Mouse (Mus musculus) neural tube, embryonic 14.5 days (tissue): ENCODE results near the gene Gk2. TPM values are rescaled to one million over a fixed set of nuclear protein-coding genes. Genes with fewer than 3 reads are reported as not detected.

Experiments
- ATAC-seq: fragments of 200-750 bp; cut with Nextera tagmentation; 2 replicates; pipeline ENCODE4 v1.8.0; 2017; ENCODE audit warnings: low read depth, mild to moderate bottlenecking, moderate TSS enrichment, moderate library complexity
- H3K27ac ChIP-seq: fragments of 300-500 bp; sonication (generic); 2 replicates; pipeline ENCODE4 v1.5.1; 2014; ENCODE audit warnings: low read depth, mild to moderate bottlenecking, control low read depth, low read length, moderate library complexity, mixed read lengths
- H3K27me3 ChIP-seq: fragments of 300-500 bp; sonication (generic); 2 replicates; pipeline ENCODE4 v1.6.1; 2014; ENCODE audit warnings: low read length; ENCODE audit not compliant: control insufficient read depth, insufficient read depth
- H3K36me3 ChIP-seq: fragments of 300-500 bp; sonication (generic); 2 replicates; pipeline ENCODE4 v1.6.1; 2014; ENCODE audit warnings: low read length, mixed read lengths; ENCODE audit not compliant: control insufficient read depth, insufficient read depth
- H3K4me1 ChIP-seq: fragments of 300-500 bp; sonication (generic); 2 replicates; pipeline ENCODE4 v1.6.1; 2014; ENCODE audit warnings: low read length; ENCODE audit not compliant: control insufficient read depth, insufficient read depth
- H3K4me2 ChIP-seq: fragments of 300-500 bp; sonication (generic); 2 replicates; pipeline ENCODE4 v1.6.1; 2014; ENCODE audit warnings: mild to moderate bottlenecking, low read depth, low read length, control low read depth
- H3K4me3 ChIP-seq: fragments of 300-500 bp; sonication (generic); 2 replicates; pipeline ENCODE4 v1.5.1; 2014; ENCODE audit warnings: low read depth, low read length, control low read depth, mixed read lengths
- H3K9ac ChIP-seq: fragments of 300-500 bp; sonication (generic); replicated peaks from 2 replicates; pipeline ENCODE4 v1.6.1; 2014; ENCODE audit warnings: low read depth, mild to moderate bottlenecking, control low read depth, low read length, mixed read lengths
- H3K9me3 ChIP-seq: fragments of 300-500 bp; sonication (generic); 2 replicates; pipeline ENCODE4 v1.6.1; 2016; ENCODE audit warnings: low read length; ENCODE audit not compliant: control insufficient read depth
- WGBS: fragments of 180-500 bp; shearing (Covaris S2); extraction: QIAGEN DNeasy Blood & Tissue Kit; methylation state at CpG from one replicate; pipeline ENCODE4 v1.1.7; 2014; 5-methylcytosine and 5-hydroxymethylcytosine counted together
- polyA plus RNA-seq: library from polyadenylated mRNA; unstranded; fragments of >200 nt; fragmentation: Nextera tagmentation; extraction: Ambion mirVana; gene quantifications from 2 replicates; pipeline ENCODE4 v1.2.1, GENCODE M21; 2014

Gene Gk2
- polyA plus RNA-seq, 1 experiment from 2014 or later = not detected

- 24% methylated on average over 6 of the region's 6 CpGs for WGBS
- ATAC-seq = 0 out of 2 replicates have a peak, but pooled peaks have one; percentile 42
- H3K4me3 ChIP-seq = no peak overlapping the region
- no peak overlapping the region for H3K4me2 ChIP-seq
- 0 out of 2 replicates have a peak, but pooled peaks cover 4% of the 10 kb centered on the region for H3K4me1 ChIP-seq
- no peaks in the 10 kb centered on the region for H3K9me3 ChIP-seq
- H3K9ac ChIP-seq = no peak overlapping the region
- H3K36me3 ChIP-seq = no peaks in the 10 kb centered on the region
- H3K27ac ChIP-seq = peak overlapping the region; percentile 48; the same call in 1 of the 2 replicates
- H3K27me3 ChIP-seq = no peaks in the 10 kb centered on the region
Observed at GRCm38 (mm10) chr5:97410190-97410589, 46.6 kb downstream of the Gk2 start.

GRCm38 (mm10) chr5:97409234-97409704 lies 47.6 kb downstream of the Gk2 start:
- Histone ChIP-seq H3K4me1 (0 out of 2 replicates have a peak, but pooled peaks cover 4% of the 10 kb centered on the region), H3K27me3 (no peaks in the 10 kb centered on the region), H3K4me3 (no peak overlapping the region), H3K9ac (no peak overlapping the region), H3K4me2 (no peak overlapping the region), H3K9me3 (no peaks in the 10 kb centered on the region), H3K36me3 (no peaks in the 10 kb centered on the region), H3K27ac (0 out of 2 replicates have a peak overlapping the region, but pooled peaks have one; percentile 40)
- ATAC-seq = peak; percentile 89
- 22% methylated on average over 4 of the region's 4 CpGs for WGBS

Other genes with a start within 250 kb of the Gk2 start
- not detected in 2 replicates for gene Naa11, start 64.6 kb downstream of the Gk2 start, polyA plus RNA-seq